Mouse (Mus musculus): ENCODE results near the gene Tnrc6a.

The Tnrc6a gene

GRCm38 (mm10) chr7:123189762-123190161 lies 66.1 kb downstream of the Tnrc6a start:
- no peak for DNase-seq (ENCODE audit: low spot score in 2 of 2)

GRCm38 (mm10) chr7:123191731-123192130 lies 68.0 kb downstream of the Tnrc6a start:
- DNase-seq (ENCODE audit: low spot score in 2 of 2) = no peak

- no peak for DNase-seq (ENCODE audit: low spot score in 2 of 2)
Measured at GRCm38 (mm10) chr7:123193201-123193600, 69.5 kb downstream of the Tnrc6a start.

GRCm38 (mm10) chr7:123194696-123195095 lies 71.0 kb downstream of the Tnrc6a start:
- no peak for DNase-seq (ENCODE audit: low spot score in 2 of 2)

- DNase-seq (ENCODE audit: low spot score in 2 of 2) = no peak
Measured at GRCm38 (mm10) chr7:123196432-123196831, 72.7 kb downstream of the Tnrc6a start.

GRCm38 (mm10) chr7:123198695-123199094 lies 75.0 kb downstream of the Tnrc6a start:
- no peak for DNase-seq (ENCODE audit: low spot score in 2 of 2)

GRCm38 (mm10) chr7:123199151-123199550 lies 75.5 kb downstream of the Tnrc6a start:
- no peak for DNase-seq (ENCODE audit: low spot score in 2 of 2)

GRCm38 (mm10) chr7:123199656-123200206 lies 76.0 kb downstream of the Tnrc6a start:
- DNase-seq (ENCODE audit: low spot score in 2 of 2) = no peak

- no peak for DNase-seq (ENCODE audit: low spot score in 2 of 2)
Measured at GRCm38 (mm10) chr7:123200722-123201121, 77.0 kb downstream of the Tnrc6a start.

GRCm38 (mm10) chr7:123205261-123205660 lies 81.6 kb downstream of the Tnrc6a start:
- DNase-seq (ENCODE audit: low spot score in 2 of 2) = peak; percentile 26 to 48

GRCm38 (mm10) chr7:123207561-123207960 lies 83.9 kb downstream of the Tnrc6a start:
- DNase-seq (ENCODE audit: low spot score in 2 of 2) = no peak

GRCm38 (mm10) chr7:123209864-123210263 lies 86.2 kb downstream of the Tnrc6a start:
- no peak for DNase-seq (ENCODE audit: low spot score in 2 of 2)

- no peak for DNase-seq (ENCODE audit: low spot score in 2 of 2)
Measured at GRCm38 (mm10) chr7:123211461-123211860, 87.8 kb downstream of the Tnrc6a start.

- DNase-seq (ENCODE audit: low spot score in 2 of 2) = no peak
Measured at GRCm38 (mm10) chr7:123212316-123212715, 88.6 kb downstream of the Tnrc6a start.

GRCm38 (mm10) chr7:123214365-123215075 lies 90.8 kb downstream of the Tnrc6a start, which contains the start of gene Slc5a11:
Gene Slc5a11 (plus strand): TSS chr7:123214780.
- DNase-seq (ENCODE audit: low spot score in 2 of 2) = no peak

- no peak for DNase-seq (ENCODE audit: low spot score in 2 of 2)
Measured at GRCm38 (mm10) chr7:123215138-123215537, 91.5 kb downstream of the Tnrc6a start.

- DNase-seq (ENCODE audit: low spot score in 2 of 2) = peak in 1 of 2 experiments; percentile 31
Measured at GRCm38 (mm10) chr7:123217448-123218354, 94.0 kb downstream of the Tnrc6a start.

GRCm38 (mm10) chr7:123218620-123219019 lies 94.9 kb downstream of the Tnrc6a start:
- peak in 1 of 2 experiments; percentile 24 for DNase-seq (ENCODE audit: low spot score in 2 of 2)

GRCm38 (mm10) chr7:123219781-123220632 lies 96.3 kb downstream of the Tnrc6a start:
- DNase-seq (ENCODE audit: low spot score in 2 of 2) = peak in 1 of 2 experiments; percentile 36

GRCm38 (mm10) chr7:123220633-123220942 lies 96.9 kb downstream of the Tnrc6a start:
- no peak for DNase-seq (ENCODE audit: low spot score in 2 of 2)

- DNase-seq (ENCODE audit: low spot score in 2 of 2) = no peak
Measured at GRCm38 (mm10) chr7:123224076-123224475, 100.4 kb downstream of the Tnrc6a start.

- no peak for DNase-seq (ENCODE audit: low spot score in 2 of 2)
Measured at GRCm38 (mm10) chr7:123225159-123225558, 101.5 kb downstream of the Tnrc6a start.

Measured in natural killer cell, adult 2 months (primary cell).